Mouse (Mus musculus): ENCODE data around the gene Phox2a.

GRCm38 (mm10) chr7:101852846-101853245, 34.7 kb downstream of the Phox2a start:
- TF ChIP-seq CTCF (IDR thresholded peaks at IDR 0.05; ENCODE audit: extremely low read depth, insufficient read depth, low read length): no peak
- no peak for TF ChIP-seq POLR2A (IDR thresholded peaks at IDR 0.05; ENCODE audit: extremely low read depth, insufficient read depth, low read length)

Data from cortical plate, adult 2 months (tissue).